Mouse (Mus musculus): ENCODE data around the gene Mup13. TPM values are rescaled to one million over a fixed set of nuclear protein-coding genes. Genes with fewer than 3 reads are reported as not detected.

The Mup13 gene
- not detected for total RNA-seq (2023)

GRCm38 (mm10) chr4:61228186-61228585 lies at the start of gene Mup13:
Gene Mup13, minus strand, starts transcription at chr4:61228286.

Other genes with a start within 250 kb of the Mup13 start
- not detected for gene Mup14, start 75.7 kb upstream of the Mup13 start, total RNA-seq (2023)
- gene Mup15, start 211.5 kb upstream of the Mup13 start, total RNA-seq (2023): not detected